Mouse (Mus musculus) heart, embryonic 16.5 days (tissue): ENCODE data around the gene Gm16513. TPM values are rescaled to one million over a fixed set of nuclear protein-coding genes. Genes with fewer than 3 reads are reported as not detected.
"Not testable (repeated sequence)": the region's sequence is repeated elsewhere in the genome, so short reads cannot be mapped to it uniquely, and the experiment has no call there.

Experiments used
- ATAC-seq: fragments of 200-750 bp; cut with Nextera tagmentation; replicated peaks from 2 replicates; pipeline ENCODE4 v1.8.0; 2017; ENCODE audit warnings: moderate number of reproducible peaks; ENCODE audit not compliant: insufficient read depth, low FRiP score; ENCODE audit errors: extremely low read depth
- H3K27ac ChIP-seq: fragments of 300-500 bp; sonication (generic); 2 replicates; pipeline ENCODE4 v1.5.1; 2014; ENCODE audit warnings: mild to moderate bottlenecking, low read length, control low read depth, moderate library complexity
- H3K27me3 ChIP-seq: fragments of 300-500 bp; sonication (generic); 2 replicates; pipeline ENCODE4 v1.6.1; 2014; ENCODE audit warnings: low read length, mixed read lengths; ENCODE audit not compliant: control insufficient read depth, insufficient read depth
- H3K36me3 ChIP-seq: fragments of 300-500 bp; sonication (generic); 2 replicates; pipeline ENCODE4 v1.6.1; 2014; ENCODE audit not compliant: control insufficient read depth, insufficient read depth
- H3K4me1 ChIP-seq: fragments of 300-500 bp; sonication (generic); 2 replicates; pipeline ENCODE4 v1.6.1; 2014; ENCODE audit warnings: low read length, mixed read lengths; ENCODE audit not compliant: control insufficient read depth, insufficient read depth
- H3K4me2 ChIP-seq: fragments of 300-500 bp; sonication (generic); 2 replicates; pipeline ENCODE4 v1.6.1; 2014; ENCODE audit warnings: low read depth, mild to moderate bottlenecking, control low read depth, low read length
- H3K4me3 ChIP-seq: fragments of 300-500 bp; sonication (generic); 2 replicates; pipeline ENCODE4 v1.5.1; 2014; ENCODE audit warnings: mild to moderate bottlenecking, control low read depth, low read length
- H3K9ac ChIP-seq: fragments of 300-500 bp; sonication (generic); 2 replicates; pipeline ENCODE4 v1.6.1; 2014; ENCODE audit warnings: low read length, control low read depth
- H3K9me3 ChIP-seq: fragments of 300-500 bp; sonication (generic); replicated peaks from 2 replicates; pipeline ENCODE4 v1.6.1; 2016; ENCODE audit warnings: low read length; ENCODE audit not compliant: control insufficient read depth
- WGBS: fragments of 180-500 bp; shearing (Covaris S2); extraction: QIAGEN DNeasy Blood & Tissue Kit; methylation state at CpG from one replicate; pipeline ENCODE4 v1.1.7; 2014; 5-methylcytosine and 5-hydroxymethylcytosine counted together
- polyA plus RNA-seq: library from polyadenylated mRNA; unstranded; fragments of >200 nt; fragmentation: Nextera tagmentation; extraction: Ambion mirVana; gene quantifications from 2 replicates; pipeline ENCODE4 v1.2.1, GENCODE M21; 2015

Gene Gm16513
- not detected in 2 replicates for polyA plus RNA-seq

DNA sequence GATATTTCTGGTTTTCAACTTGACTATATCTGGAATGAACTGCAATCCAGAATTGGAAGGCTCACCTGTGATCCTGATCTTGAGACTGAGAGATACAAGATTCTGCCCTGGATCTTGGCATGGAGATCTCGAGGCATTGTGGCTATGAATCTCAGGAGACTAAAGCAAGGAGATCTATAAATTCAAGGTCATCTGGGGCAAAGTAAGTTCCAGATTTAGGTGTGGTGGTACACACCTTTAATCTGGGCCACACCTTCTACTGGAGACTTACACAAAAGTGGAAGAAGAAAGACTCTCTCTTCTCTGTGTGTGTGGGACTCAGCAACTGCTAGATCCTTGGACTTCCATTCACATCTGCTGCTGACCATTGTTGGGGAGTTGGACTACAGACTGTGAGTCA is at the start of gene Gm16513:
Gm16513 (plus strand) TSS at position 301 of the 400 bp plus-strand sequence.
- H3K9me3 ChIP-seq, H3K27me3 ChIP-seq, H3K4me1 ChIP-seq, H3K4me3 ChIP-seq, H3K27ac ChIP-seq, H3K4me2 ChIP-seq, H3K9ac ChIP-seq, H3K36me3 ChIP-seq, ATAC-seq: not testable (repeated sequence)
- no CpG with 5 or more reads among the region's 1 CpGs for WGBS

Other genes starting within 250 kb of the Gm16513 start
- gene Gm6367, start 194.0 kb upstream of the Gm16513 start, polyA plus RNA-seq, result not detected in 2 replicates
- not detected in 2 replicates for gene Gm7942, start 75.7 kb upstream of the Gm16513 start, polyA plus RNA-seq
- gene Gm10424, start 90.1 kb downstream of the Gm16513 start, polyA plus RNA-seq, result not detected in 2 replicates
- gene Gm3259, start 123.3 kb downstream of the Gm16513 start, polyA plus RNA-seq, result not detected in 2 replicates